Mouse (Mus musculus) right cerebral cortex, adult 2 months (tissue): ENCODE data around the gene 1700123L14Rik.
"Not testable (repeated sequence)": the region's sequence is repeated elsewhere in the genome, so short reads cannot be mapped to it uniquely, and the experiment has no call there.

Experiments used
- DNase-seq, 2 experiments: peaks; one replicate each; pipeline ENCODE4 v3.0.0; 2021 to 2022; ENCODE audit warnings: low spot score in 2 of 2

1700123L14Rik gene

GRCm38 (mm10) chr6:96165818-96166379 is at the start of gene 1700123L14Rik:
Gene 1700123L14Rik, minus strand, starts transcription at chr6:96166243.
- no peak for DNase-seq

- DNase-seq = no peak
Observed at GRCm38 (mm10) chr6:96205395-96205794, 39.4 kb upstream of the 1700123L14Rik start.

- DNase-seq = not testable (repeated sequence)
Observed at GRCm38 (mm10) chr6:96198991-96199390, 32.9 kb upstream of the 1700123L14Rik start.

- no peak for DNase-seq
Observed at GRCm38 (mm10) chr6:96186517-96186916, 20.5 kb upstream of the 1700123L14Rik start.

GRCm38 (mm10) chr6:96183392-96183791 is 17.3 kb upstream of the 1700123L14Rik start:
- no peak for DNase-seq

GRCm38 (mm10) chr6:96178530-96178929 is 12.5 kb upstream of the 1700123L14Rik start:
- no peak for DNase-seq

GRCm38 (mm10) chr6:96173681-96174080 is 7.6 kb upstream of the 1700123L14Rik start:
- no peak for DNase-seq

GRCm38 (mm10) chr6:96167031-96167430 is 988 bp upstream of the 1700123L14Rik start:
- no peak for DNase-seq

- no peak for DNase-seq
Observed at GRCm38 (mm10) chr6:96165403-96165802, 640 bp downstream of the 1700123L14Rik start.

GRCm38 (mm10) chr6:96143326-96143725 is 22.7 kb downstream of the 1700123L14Rik start:
- DNase-seq = no peak

GRCm38 (mm10) chr6:96116534-96117272 is 49.3 kb downstream of the 1700123L14Rik start:
- DNase-seq = peak; percentile 62 to 72

- no peak for DNase-seq
Observed at GRCm38 (mm10) chr6:96116148-96116533, 49.9 kb downstream of the 1700123L14Rik start.
